Mouse (Mus musculus) brain, embryonic 14.5 days (tissue): ENCODE results near the gene BC025446. TPM values are rescaled to one million over a fixed set of nuclear protein-coding genes. Genes with fewer than 3 reads are reported as not detected.

ENCODE experiments used
- DNase-seq: peaks from one replicate; pipeline ENCODE4 v3.0.0-alpha.2; 2011; ENCODE audit warnings: low read depth
- CTCF ChIP-seq: fragments of 200-500 bp; IDR thresholded peaks from 2 replicates; pipeline ENCODE4 v1.5.1; 2012; ENCODE audit warnings: inconsistent platforms, mild to moderate bottlenecking, moderate library complexity, borderline replicate concordance; ENCODE audit not compliant: insufficient read depth, insufficient read length; ENCODE audit errors: extremely low read depth
- POLR2A ChIP-seq: fragments of 200-500 bp; IDR thresholded peaks from 2 replicates; pipeline ENCODE4 v1.6.1; 2012; ENCODE audit warnings: mild to moderate bottlenecking, inconsistent platforms, borderline replicate concordance; ENCODE audit not compliant: poor library complexity, insufficient read depth, insufficient read length, severe bottlenecking; ENCODE audit errors: extremely low read depth
- polyA plus RNA-seq: library from polyadenylated mRNA; depleted of rRNA; stranded (reverse); fragments of >200 nt; gene quantifications from 2 replicates; pipeline ENCODE4 v1.2.3, GENCODE M21; 2012; rRNA removed

The BC025446 gene
- polyA plus RNA-seq, 1 experiment = not detected

- TF ChIP-seq POLR2A = no peak
- no peak for TF ChIP-seq CTCF
These were observed 49.7 kb downstream of the BC025446 start for GRCm38 (mm10) chr15:75265863-75266262.

GRCm38 (mm10) chr15:75266626-75267025 lies 50.5 kb downstream of the BC025446 start:
- no peak for DNase-seq
- TF ChIP-seq POLR2A (no peak), CTCF (no peak)

More at GRCm38 (mm10) chr15:75265863-75266262, 49.7 kb downstream of the BC025446 start:
- DNase-seq = no peak

- no peak for DNase-seq
- TF ChIP-seq POLR2A = no peak
- no peak for TF ChIP-seq CTCF
These were observed 51.9 kb downstream of the BC025446 start, which contains the start of gene Ly6f for GRCm38 (mm10) chr15:75268121-75268520. Gene Ly6f, plus strand, starts transcription at chr15:75268421.

- no peak for DNase-seq
- no peak for TF ChIP-seq CTCF
- no peak for TF ChIP-seq POLR2A
These were observed 53.0 kb downstream of the BC025446 start for GRCm38 (mm10) chr15:75268916-75269829.

- no peak for TF ChIP-seq CTCF
- no peak for TF ChIP-seq POLR2A
- DNase-seq = no peak
These were observed 54.0 kb downstream of the BC025446 start for GRCm38 (mm10) chr15:75270169-75270568.

- TF ChIP-seq POLR2A = no peak
- no peak for DNase-seq
These were observed 54.7 kb downstream of the BC025446 start for GRCm38 (mm10) chr15:75270691-75271362.

- DNase-seq = no peak
- TF ChIP-seq CTCF (no peak), POLR2A (no peak)
These were observed 55.2 kb downstream of the BC025446 start for GRCm38 (mm10) chr15:75271426-75271825.

GRCm38 (mm10) chr15:75271891-75272290 lies 55.7 kb downstream of the BC025446 start:
- DNase-seq = no peak
- no peak for TF ChIP-seq POLR2A
- TF ChIP-seq CTCF = no peak

Other genes with a start within 250 kb of the BC025446 start
- not detected in 2 replicates for gene Ly6i, start 232.9 kb upstream of the BC025446 start, polyA plus RNA-seq
- 0.34 and 0.66 TPM in 2 replicates for gene Ly6a, start 218.3 kb upstream of the BC025446 start, polyA plus RNA-seq
- gene Ly6c1, start 167.5 kb upstream of the BC025446 start, polyA plus RNA-seq = 2.6 and 2.9 TPM in 2 replicates
- 0.22 and 0.23 TPM in 2 replicates for gene Ly6c2, start 104.4 kb upstream of the BC025446 start, polyA plus RNA-seq
- gene Ly6g, start 61.1 kb upstream of the BC025446 start, polyA plus RNA-seq = not detected in 2 replicates
- not detected in 2 replicates for gene Ly6f, start 52.0 kb downstream of the BC025446 start, polyA plus RNA-seq